Mouse (Mus musculus) CD8-positive naive resting alpha-beta T cell, adult 57 days (primary cell): ENCODE data around the gene Cela2a. TPM values are rescaled to one million over a fixed set of nuclear protein-coding genes. Genes with fewer than 3 reads are reported as not detected.

Experiments used
- total RNA-seq: library from RNA; stranded (reverse); gene quantifications from one replicate; pipeline ENCODE4 v1.2.4, GENCODE M21; 2023

The Cela2a gene
- total RNA-seq = 15.7 TPM

GRCm38 (mm10) chr4:141826060-141826459 lies at the start of gene Cela2a:
Gene Cela2a, minus strand, starts transcription at chr4:141826160.

GRCm38 (mm10) chr4:141874601-141875460 lies 48.9 kb upstream of the Cela2a start, which contains the start of gene Efhd2:
Gene Efhd2, minus strand, starts transcription at chr4:141874920.

GRCm38 (mm10) chr4:141845999-141846398 lies 20.0 kb upstream of the Cela2a start, which contains the start of gene Ctrc:
Gene Ctrc, minus strand, starts transcription at chr4:141846359.

GRCm38 (mm10) chr4:141793282-141794151 lies 32.4 kb downstream of the Cela2a start, which contains the start of gene Casp9:
Gene Casp9, plus strand, starts transcription at chr4:141793612.

GRCm38 (mm10) chr4:141790524-141790990 lies 35.4 kb downstream of the Cela2a start, which contains the start of gene Dnajc16:
Gene Dnajc16, minus strand, starts transcription at chr4:141790931.

Other genes starting within 250 kb of the Cela2a start
- not detected for gene Fblim1, start 220.1 kb downstream of the Cela2a start, total RNA-seq
- 0.34 TPM for gene Tmem82, start 207.5 kb downstream of the Cela2a start, total RNA-seq
- not detected for gene Slc25a34, start 202.3 kb downstream of the Cela2a start, total RNA-seq
- 35.0 TPM for gene Plekhm2, start 161.3 kb downstream of the Cela2a start, total RNA-seq
- 6.6 TPM for gene Rsc1a1, start 140.6 kb downstream of the Cela2a start, total RNA-seq
- 34.0 TPM for gene Ddi2, start 102.7 kb downstream of the Cela2a start, total RNA-seq
- gene Agmat, start 79.5 kb downstream of the Cela2a start, total RNA-seq = not detected
- gene Dnajc16, start 35.2 kb downstream of the Cela2a start, total RNA-seq = 10.9 TPM
- gene Casp9, start 32.5 kb downstream of the Cela2a start, total RNA-seq = 9.9 TPM
- gene Ctrc, start 20.2 kb upstream of the Cela2a start, total RNA-seq = 1.2 TPM
- 41.4 TPM for gene Efhd2, start 48.8 kb upstream of the Cela2a start, total RNA-seq
- not detected for gene Fhad1, start 188.9 kb upstream of the Cela2a start, total RNA-seq